Mouse (Mus musculus): ENCODE results near the gene Spaca3. TPM values are rescaled to one million over a fixed set of nuclear protein-coding genes. Genes with fewer than 3 reads are reported as not detected.
A peak's percentile ranks its signal among the peaks of the same experiment; 100 is the strongest.

The Spaca3 gene
- not detected in 2 replicates for polyA plus RNA-seq (2014; fragmentation: Nextera tagmentation; extraction: Ambion mirVana)

- ATAC-seq (replicated peaks; ENCODE audit: low FRiP score, low TSS enrichment, low read depth), result no peak
- Histone ChIP-seq H3K9me3 (ENCODE audit: control insufficient read depth, low read length) (no peaks in the 10 kb centered on the region), H3K9ac (ENCODE audit: low read length) (no peak within 1 kb of the TSS), H3K4me3 (ENCODE audit: low read depth, low read length) (no peak within 1 kb of the TSS), H3K36me3 (ENCODE audit: control insufficient read depth, insufficient read depth, low read length) (no peaks in the 10 kb centered on the region), H3K4me1 (replicated peaks; ENCODE audit: control insufficient read depth, insufficient read depth, low read length) (no peaks in the 10 kb centered on the region), H3K4me2 (ENCODE audit: low read length) (no peak within 1 kb of the TSS), H3K27me3 (replicated peaks; ENCODE audit: control insufficient read depth, insufficient read depth, low read length) (no peaks in the 10 kb centered on the region), H3K27ac (ENCODE audit: low read depth) (no peak within 1 kb of the TSS)
- DNase-seq (ENCODE audit: low spot score), result no peak
- 76% methylated on average over 10 of the region's 10 CpGs for WGBS
Observed at GRCm38 (mm10) chr11:80858065-80858464, at the start of gene Spaca3. Gene Spaca3 (plus strand): TSS chr11:80858365.

GRCm38 (mm10) chr11:80808551-80809070, 49.6 kb upstream of the Spaca3 start:
- peaks cover 12% of the 10 kb centered on the region for H3K36me3 ChIP-seq (ENCODE audit: control insufficient read depth, insufficient read depth, low read length)
- ATAC-seq (replicated peaks; ENCODE audit: low FRiP score, low TSS enrichment, low read depth) (peak; percentile 70), DNase-seq (ENCODE audit: low spot score) (no peak)
- peak overlapping the region; percentile 24; the same call in 1 of the 2 replicates for H3K27ac ChIP-seq (ENCODE audit: low read depth)
- H3K4me1 ChIP-seq (replicated peaks; ENCODE audit: control insufficient read depth, insufficient read depth, low read length), result peaks cover 14% of the 10 kb centered on the region
- 42% methylated on average over 6 of the region's 6 CpGs for WGBS
- no peaks in the 10 kb centered on the region for H3K27me3 ChIP-seq (replicated peaks; ENCODE audit: control insufficient read depth, insufficient read depth, low read length)
- H3K4me3 ChIP-seq (ENCODE audit: low read depth, low read length), result no peak overlapping the region
- no peaks in the 10 kb centered on the region for H3K9me3 ChIP-seq (ENCODE audit: control insufficient read depth, low read length)
- no peak overlapping the region for H3K9ac ChIP-seq (ENCODE audit: low read length)
- H3K4me2 ChIP-seq (ENCODE audit: low read length), result no peak overlapping the region

- peak overlapping the region; percentile 77 for H3K9ac ChIP-seq (ENCODE audit: low read length)
Observed at GRCm38 (mm10) chr11:80809666-80809992, 48.5 kb upstream of the Spaca3 start.

DNA sequence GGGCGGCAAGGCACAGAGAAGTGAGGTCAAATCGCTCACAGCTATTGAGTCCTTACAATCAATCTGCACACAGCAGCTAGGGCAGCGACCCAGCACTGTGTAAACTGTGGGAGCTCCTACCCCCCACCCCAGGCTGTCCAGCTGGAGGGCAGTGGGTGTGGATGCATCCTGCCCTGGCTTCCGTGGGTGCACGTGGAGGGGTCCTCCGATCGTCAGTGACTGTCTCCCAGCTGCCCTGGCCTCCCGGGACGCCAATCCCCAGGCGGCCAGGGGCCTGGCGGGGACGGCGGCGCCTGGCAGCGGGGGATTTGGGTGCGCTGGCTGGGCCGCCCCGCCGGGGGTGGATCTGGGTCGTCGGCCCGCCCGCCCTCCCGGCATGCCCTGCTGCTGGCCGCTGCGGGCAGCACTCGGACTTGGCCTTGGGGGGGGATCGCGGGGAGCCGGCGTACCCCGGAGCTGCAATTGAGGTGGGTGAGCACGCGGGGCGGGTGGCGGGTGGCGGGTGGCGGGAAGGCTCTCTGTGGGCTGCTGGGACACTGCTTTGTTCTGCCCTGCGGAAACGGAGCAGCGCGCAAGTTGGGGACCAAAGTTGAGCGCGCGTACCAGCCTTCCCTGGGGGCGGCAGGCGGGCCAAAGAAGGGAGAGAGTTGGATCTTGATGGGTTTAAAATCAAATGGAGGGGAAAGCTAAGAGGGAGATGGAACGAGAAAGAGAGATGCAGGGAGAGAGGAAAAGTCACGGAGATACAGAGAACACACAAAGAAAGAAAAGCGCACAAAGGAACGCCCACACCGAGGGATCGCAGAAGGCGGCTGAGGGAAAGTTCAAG, 48.0 kb upstream of the Spaca3 start, which contains the start of gene Tmem98:
Tmem98 (plus strand) TSS at position 183 of the 829 bp plus-strand sequence.
- ATAC-seq (replicated peaks; ENCODE audit: low FRiP score, low TSS enrichment, low read depth), result peak; percentile 79
- peak; percentile 82 for DNase-seq (ENCODE audit: low spot score)
- WGBS, result 1% methylated on average over 50 of the region's 54 CpGs

More at GRCm38 (mm10) chr11:80809666-80809992, 48.5 kb upstream of the Spaca3 start:
- DNase-seq (ENCODE audit: low spot score) (no peak), ATAC-seq (replicated peaks; ENCODE audit: low FRiP score, low TSS enrichment, low read depth) (peak; percentile 18; the same call in 1 of the 2 replicates)
- 20% methylated on average over 6 of the region's 6 CpGs for WGBS
- peak overlapping the region; percentile 87 for H3K27ac ChIP-seq (ENCODE audit: low read depth)
- peaks cover 14% of the 10 kb centered on the region for H3K4me1 ChIP-seq (replicated peaks; ENCODE audit: control insufficient read depth, insufficient read depth, low read length)
- no peaks in the 10 kb centered on the region for H3K27me3 ChIP-seq (replicated peaks; ENCODE audit: control insufficient read depth, insufficient read depth, low read length)
- H3K4me2 ChIP-seq (ENCODE audit: low read length), result peak overlapping the region; percentile 75
- no peaks in the 10 kb centered on the region for H3K9me3 ChIP-seq (ENCODE audit: control insufficient read depth, low read length)
- H3K4me3 ChIP-seq (ENCODE audit: low read depth, low read length), result peak overlapping the region; percentile 57
- peaks cover 22% of the 10 kb centered on the region for H3K36me3 ChIP-seq (ENCODE audit: control insufficient read depth, insufficient read depth, low read length)

DNA sequence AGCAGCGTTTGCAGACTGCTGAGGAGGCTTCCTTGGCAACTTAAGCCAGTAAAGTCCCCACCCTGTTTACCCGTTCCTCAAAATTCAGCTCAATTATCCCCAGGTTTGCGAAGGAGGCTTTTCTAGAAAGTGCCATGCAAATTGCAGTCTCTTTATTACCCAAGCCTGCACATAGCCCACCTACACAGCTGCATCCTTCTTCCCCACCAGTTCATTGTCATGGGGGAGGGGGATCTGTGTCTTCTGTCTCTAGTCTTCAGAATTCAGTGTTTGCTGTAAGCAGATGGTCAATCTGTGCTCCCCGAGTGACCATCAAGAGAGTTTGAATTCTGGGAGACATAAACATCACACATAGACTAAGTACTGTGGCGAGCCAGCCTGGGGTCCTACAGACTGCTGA, 47.0 kb upstream of the Spaca3 start:
- Histone ChIP-seq H3K4me3 (ENCODE audit: low read depth, low read length) (peak overlapping the region; percentile 57), H3K4me2 (ENCODE audit: low read length) (peak overlapping the region; percentile 75), H3K27ac (ENCODE audit: low read depth) (peak overlapping the region; percentile 87), H3K4me1 (replicated peaks; ENCODE audit: control insufficient read depth, insufficient read depth, low read length) (peaks cover 14% of the 10 kb centered on the region), H3K9ac (ENCODE audit: low read length) (peak overlapping the region; percentile 77), H3K36me3 (ENCODE audit: control insufficient read depth, insufficient read depth, low read length) (peaks cover 37% of the 10 kb centered on the region), H3K27me3 (replicated peaks; ENCODE audit: control insufficient read depth, insufficient read depth, low read length) (no peaks in the 10 kb centered on the region), H3K9me3 (ENCODE audit: control insufficient read depth, low read length) (no peaks in the 10 kb centered on the region)
- 7% methylated on average over 5 of the region's 5 CpGs for WGBS
- ATAC-seq (replicated peaks; ENCODE audit: low FRiP score, low TSS enrichment, low read depth), result no peak
- DNase-seq (ENCODE audit: low spot score), result no peak

More for the DNA sequence above, 48.0 kb upstream of the Spaca3 start, which contains the start of gene Tmem98:
- H3K4me2 ChIP-seq (ENCODE audit: low read length), result peak within 1 kb of the TSS; percentile 75
- H3K36me3 ChIP-seq (ENCODE audit: control insufficient read depth, insufficient read depth, low read length), result peaks cover 28% of the 10 kb centered on the region
- H3K27me3 ChIP-seq (replicated peaks; ENCODE audit: control insufficient read depth, insufficient read depth, low read length), result no peaks in the 10 kb centered on the region
- peaks cover 14% of the 10 kb centered on the region for H3K4me1 ChIP-seq (replicated peaks; ENCODE audit: control insufficient read depth, insufficient read depth, low read length)
- H3K9ac ChIP-seq (ENCODE audit: low read length), result peak within 1 kb of the TSS; percentile 77
- H3K27ac ChIP-seq (ENCODE audit: low read depth), result peak within 1 kb of the TSS; percentile 87
- H3K9me3 ChIP-seq (ENCODE audit: control insufficient read depth, low read length), result no peaks in the 10 kb centered on the region
- peak within 1 kb of the TSS; percentile 57 for H3K4me3 ChIP-seq (ENCODE audit: low read depth, low read length)

DNA sequence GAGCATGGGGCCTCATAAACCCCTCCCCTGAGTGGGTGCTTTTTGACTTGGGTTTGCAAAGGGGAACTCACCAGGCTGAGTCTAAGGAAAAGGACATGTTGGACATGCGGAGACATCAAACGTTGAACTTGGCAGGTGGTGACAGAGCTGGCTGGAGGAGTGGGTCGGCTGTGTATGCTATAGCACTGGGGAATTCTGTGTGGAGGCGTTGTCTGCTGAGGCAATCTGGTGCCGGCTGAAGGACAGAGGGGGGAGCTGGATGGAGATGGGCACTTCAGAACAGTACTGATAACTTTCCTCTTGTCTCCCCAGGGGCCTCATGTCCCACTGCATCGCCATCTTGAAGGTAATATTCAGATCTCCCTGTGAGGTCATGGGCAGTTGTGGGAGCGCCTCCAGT, 42.8 kb upstream of the Spaca3 start:
- WGBS, result 81% methylated on average over 7 of the region's 7 CpGs
- no peak overlapping the region for H3K4me2 ChIP-seq (ENCODE audit: low read length)
- H3K9me3 ChIP-seq (ENCODE audit: control insufficient read depth, low read length), result no peaks in the 10 kb centered on the region
- no peak overlapping the region for H3K9ac ChIP-seq (ENCODE audit: low read length)
- no peak overlapping the region for H3K27ac ChIP-seq (ENCODE audit: low read depth)
- peaks cover 24% of the 10 kb centered on the region for H3K4me1 ChIP-seq (replicated peaks; ENCODE audit: control insufficient read depth, insufficient read depth, low read length)
- no peak for ATAC-seq (replicated peaks; ENCODE audit: low FRiP score, low TSS enrichment, low read depth)
- no peak overlapping the region for H3K4me3 ChIP-seq (ENCODE audit: low read depth, low read length)
- H3K27me3 ChIP-seq (replicated peaks; ENCODE audit: control insufficient read depth, insufficient read depth, low read length), result no peaks in the 10 kb centered on the region
- H3K36me3 ChIP-seq (ENCODE audit: control insufficient read depth, insufficient read depth, low read length), result peaks cover 67% of the 10 kb centered on the region
- no peak for DNase-seq (ENCODE audit: low spot score)

DNA sequence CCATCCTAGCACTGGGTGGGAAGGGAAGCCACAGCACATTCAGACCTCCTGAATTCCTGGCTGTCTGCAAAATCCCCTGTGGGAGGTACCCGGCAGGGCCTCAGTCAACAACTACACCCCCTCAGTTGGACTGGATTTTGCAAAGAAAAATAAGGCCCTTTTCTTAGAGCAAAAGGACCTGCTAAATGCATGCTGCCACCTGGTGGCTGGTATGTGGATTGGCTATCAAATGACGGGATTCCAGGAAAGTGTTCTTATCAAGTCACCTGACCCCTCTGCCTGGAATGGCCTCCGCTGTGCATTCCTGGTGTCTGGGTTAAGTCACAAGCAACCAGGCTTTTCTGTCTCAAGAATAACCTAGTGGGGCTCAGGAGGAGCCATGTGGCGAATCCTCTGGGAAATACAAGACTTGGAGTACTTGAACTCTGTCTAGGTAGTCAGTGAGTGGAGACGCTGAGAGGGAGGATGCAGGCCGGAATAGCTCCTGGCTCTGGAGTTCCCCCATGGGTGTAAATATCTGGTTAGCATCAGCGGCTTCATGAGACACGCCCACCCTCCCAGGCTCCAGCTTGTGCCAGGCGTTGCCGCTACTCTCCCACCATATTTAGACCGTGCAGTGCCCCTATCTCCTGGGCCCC, 40.0 kb upstream of the Spaca3 start:
- Histone ChIP-seq H3K4me2 (ENCODE audit: low read length) (no peak overlapping the region), H3K9me3 (ENCODE audit: control insufficient read depth, low read length) (no peaks in the 10 kb centered on the region), H3K27ac (ENCODE audit: low read depth) (peak overlapping the region; percentile 33; the same call in 1 of the 2 replicates), H3K9ac (ENCODE audit: low read length) (no peak overlapping the region), H3K36me3 (ENCODE audit: control insufficient read depth, insufficient read depth, low read length) (peaks cover 74% of the 10 kb centered on the region), H3K27me3 (replicated peaks; ENCODE audit: control insufficient read depth, insufficient read depth, low read length) (no peaks in the 10 kb centered on the region), H3K4me1 (replicated peaks; ENCODE audit: control insufficient read depth, insufficient read depth, low read length) (peaks cover 16% of the 10 kb centered on the region), H3K4me3 (ENCODE audit: low read depth, low read length) (no peak overlapping the region)
- 17% methylated on average over 11 of the region's 11 CpGs for WGBS
- DNase-seq (ENCODE audit: low spot score), result peak; percentile 90
- ATAC-seq (replicated peaks; ENCODE audit: low FRiP score, low TSS enrichment, low read depth), result peak; percentile 41

GRCm38 (mm10) chr11:80820085-80820484, 38.1 kb upstream of the Spaca3 start:
- no peaks in the 10 kb centered on the region for H3K27me3 ChIP-seq (replicated peaks; ENCODE audit: control insufficient read depth, insufficient read depth, low read length)
- no peak overlapping the region for H3K4me3 ChIP-seq (ENCODE audit: low read depth, low read length)
- H3K9ac ChIP-seq (ENCODE audit: low read length), result no peak overlapping the region
- no peak overlapping the region for H3K4me2 ChIP-seq (ENCODE audit: low read length)
- ATAC-seq (replicated peaks; ENCODE audit: low FRiP score, low TSS enrichment, low read depth), result peak; percentile 87
- DNase-seq (ENCODE audit: low spot score), result peak; percentile 68
- 71% methylated on average over 3 of the region's 3 CpGs for WGBS
- H3K36me3 ChIP-seq (ENCODE audit: control insufficient read depth, insufficient read depth, low read length), result peaks cover 59% of the 10 kb centered on the region
- H3K4me1 ChIP-seq (replicated peaks; ENCODE audit: control insufficient read depth, insufficient read depth, low read length), result peaks cover 16% of the 10 kb centered on the region
- H3K9me3 ChIP-seq (ENCODE audit: control insufficient read depth, low read length), result no peaks in the 10 kb centered on the region
- peak overlapping the region; percentile 29; the same call in 1 of the 2 replicates for H3K27ac ChIP-seq (ENCODE audit: low read depth)

Data from intestine, embryonic 14.5 days (tissue).